Mouse (Mus musculus) neural tube, embryonic 11.5 days (tissue): ENCODE data around the gene Bpifb1. TPM values are rescaled to one million over a fixed set of nuclear protein-coding genes. Genes with fewer than 3 reads are reported as not detected.
A peak's percentile ranks its signal among the peaks of the same experiment; 100 is the strongest.

ENCODE experiments used
- ATAC-seq: fragments of 200-750 bp; cut with Nextera tagmentation; 2 replicates; pipeline ENCODE4 v1.8.0; 2017; ENCODE audit warnings: moderate number of reproducible peaks, mild to moderate bottlenecking, moderate TSS enrichment, moderate library complexity; ENCODE audit not compliant: insufficient read depth, low FRiP score, low TSS enrichment
- DNase-seq: peaks from one replicate; pipeline ENCODE4 v3.0.0-alpha.2; 2015; ENCODE audit warnings: low spot score
- H3K27ac ChIP-seq: fragments of 300-500 bp; sonication (generic); 2 replicates; pipeline ENCODE4 v1.5.1; 2014; ENCODE audit warnings: low read depth, mild to moderate bottlenecking, low read length
- H3K27me3 ChIP-seq: fragments of 300-500 bp; sonication (generic); 2 replicates; pipeline ENCODE4 v1.6.1; 2014; ENCODE audit warnings: mild to moderate bottlenecking, low read length, mixed read lengths; ENCODE audit not compliant: control insufficient read depth, insufficient read depth
- H3K36me3 ChIP-seq: fragments of 300-500 bp; sonication (generic); 2 replicates; pipeline ENCODE4 v1.6.1; 2014; ENCODE audit warnings: mild to moderate bottlenecking, low read length, moderate library complexity, mixed read lengths; ENCODE audit not compliant: control insufficient read depth, insufficient read depth
- H3K4me1 ChIP-seq: fragments of 300-500 bp; sonication (generic); 2 replicates; pipeline ENCODE4 v1.6.1; 2014; ENCODE audit warnings: low read length, mixed read lengths; ENCODE audit not compliant: control insufficient read depth, insufficient read depth
- H3K4me2 ChIP-seq: fragments of 300-500 bp; sonication (generic); 2 replicates; pipeline ENCODE4 v1.6.1; 2014; ENCODE audit warnings: low read depth, mild to moderate bottlenecking, moderate library complexity
- H3K4me3 ChIP-seq: fragments of 300-500 bp; sonication (generic); 2 replicates; pipeline ENCODE4 v1.5.1; 2014; ENCODE audit warnings: low read depth, low read length
- H3K9ac ChIP-seq: fragments of 300-500 bp; sonication (generic); 2 replicates; pipeline ENCODE4 v1.6.1; 2014; ENCODE audit warnings: mild to moderate bottlenecking, low read length
- H3K9me3 ChIP-seq: fragments of 300-500 bp; sonication (generic); 2 replicates; pipeline ENCODE4 v1.6.1; 2016; ENCODE audit warnings: low read length; ENCODE audit not compliant: control insufficient read depth
- whole genome bisulfite sequencing: fragments of 180-500 bp; shearing (Covaris S2); extraction: QIAGEN DNeasy Blood & Tissue Kit; methylation state at CpG from one replicate; pipeline ENCODE4 v1.1.7; 2014; 5-methylcytosine and 5-hydroxymethylcytosine counted together
- polyA plus RNA-seq: library from polyadenylated mRNA; unstranded; fragments of >200 nt; fragmentation: Nextera tagmentation; extraction: Ambion mirVana; gene quantifications from 2 replicates; pipeline ENCODE4 v1.2.1, GENCODE M21; 2014

The Bpifb1 gene
- not detected in 2 replicates for polyA plus RNA-seq

GRCm38 (mm10) chr2:154190546-154191258, at the start of gene Bpifb1:
Gene Bpifb1, plus strand, starts transcription at chr2:154190818.
- DNase-seq: no peak
- WGBS: 89% methylated on average over 11 of the region's 11 CpGs

GRCm38 (mm10) chr2:154142580-154142979, 48.0 kb upstream of the Bpifb1 start, which contains the start of gene Bpifa1:
Gene Bpifa1, plus strand, starts transcription at chr2:154142880.
- H3K4me2 ChIP-seq: no peak within 1 kb of the TSS
- DNase-seq (no peak), ATAC-seq (no peak)
- no peak within 1 kb of the TSS for H3K4me3 ChIP-seq
- no peaks in the 10 kb centered on the region for H3K27me3 ChIP-seq
- no peaks in the 10 kb centered on the region for H3K4me1 ChIP-seq
- H3K27ac ChIP-seq: no peak within 1 kb of the TSS
- H3K9ac ChIP-seq: no peak within 1 kb of the TSS
- no peaks in the 10 kb centered on the region for H3K9me3 ChIP-seq
- WGBS: 82% methylated on average over 4 of the region's 4 CpGs
- H3K36me3 ChIP-seq: no peaks in the 10 kb centered on the region

More at GRCm38 (mm10) chr2:154190546-154191258, at the start of gene Bpifb1:
- no peak for ATAC-seq
- Histone ChIP-seq H3K27me3 (no peaks in the 10 kb centered on the region), H3K9ac (no peak within 1 kb of the TSS), H3K9me3 (no peaks in the 10 kb centered on the region), H3K4me1 (no peaks in the 10 kb centered on the region), H3K27ac (no peak within 1 kb of the TSS), H3K4me3 (no peak within 1 kb of the TSS), H3K4me2 (no peak within 1 kb of the TSS), H3K36me3 (no peaks in the 10 kb centered on the region)

DNA sequence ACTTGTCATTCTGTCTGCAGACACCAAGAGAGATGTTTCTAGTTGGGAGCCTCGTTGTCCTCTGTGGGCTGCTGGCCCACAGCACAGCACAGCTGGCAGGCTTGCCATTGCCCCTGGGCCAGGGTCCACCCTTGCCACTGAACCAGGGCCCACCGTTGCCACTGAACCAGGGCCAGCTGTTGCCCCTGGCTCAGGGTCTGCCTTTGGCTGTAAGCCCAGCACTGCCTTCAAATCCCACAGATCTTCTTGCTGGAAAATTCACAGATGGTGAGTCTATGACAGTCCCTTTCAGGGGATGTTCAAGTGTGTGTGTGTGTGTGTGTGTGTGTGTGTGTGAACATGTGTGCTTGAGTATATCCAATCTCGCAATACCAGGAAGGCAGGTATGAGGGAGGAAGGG, 46.9 kb upstream of the Bpifb1 start:
- no peaks in the 10 kb centered on the region for H3K36me3 ChIP-seq
- no peak overlapping the region for H3K4me2 ChIP-seq
- DNase-seq (no peak), ATAC-seq (no peak)
- H3K4me1 ChIP-seq: no peaks in the 10 kb centered on the region
- no peak overlapping the region for H3K9ac ChIP-seq
- no peak overlapping the region for H3K4me3 ChIP-seq
- H3K27me3 ChIP-seq: no peaks in the 10 kb centered on the region
- H3K27ac ChIP-seq: no peak overlapping the region
- 80% methylated on average over 3 of the region's 3 CpGs for WGBS
- no peaks in the 10 kb centered on the region for H3K9me3 ChIP-seq

DNA sequence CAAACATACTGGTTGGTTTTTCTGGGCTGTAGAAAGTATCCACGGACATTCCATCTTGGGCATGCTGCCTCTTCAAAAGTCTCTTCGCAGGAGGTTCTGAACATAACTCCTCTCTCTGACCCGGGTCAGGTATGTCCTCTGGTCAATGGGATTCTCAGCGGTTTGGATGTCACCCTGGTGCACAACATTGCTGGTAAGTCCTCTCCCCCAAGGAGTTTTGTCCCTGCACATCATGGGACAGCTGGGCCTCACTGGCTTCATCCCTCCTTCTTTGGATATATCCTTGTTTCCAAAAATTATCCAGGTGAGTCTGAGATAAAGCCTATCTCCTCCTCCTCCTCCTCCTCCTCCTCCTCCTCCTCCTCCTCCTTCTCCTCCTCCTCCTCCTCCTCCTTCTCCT, 43.1 kb upstream of the Bpifb1 start:
- Histone ChIP-seq H3K27me3 (no peaks in the 10 kb centered on the region), H3K27ac (no peak overlapping the region), H3K9ac (no peak overlapping the region), H3K4me3 (no peak overlapping the region), H3K9me3 (no peaks in the 10 kb centered on the region), H3K4me2 (no peak overlapping the region), H3K36me3 (no peaks in the 10 kb centered on the region), H3K4me1 (no peaks in the 10 kb centered on the region)
- 77% methylated on average over 4 of the region's 4 CpGs for WGBS
- no peak for DNase-seq
- ATAC-seq: no peak

GRCm38 (mm10) chr2:154158433-154158832, 32.2 kb upstream of the Bpifb1 start:
- Histone ChIP-seq H3K9me3 (no peaks in the 10 kb centered on the region), H3K27ac (no peak overlapping the region), H3K4me3 (no peak overlapping the region), H3K4me2 (no peak overlapping the region), H3K27me3 (no peaks in the 10 kb centered on the region), H3K9ac (no peak overlapping the region), H3K4me1 (no peaks in the 10 kb centered on the region), H3K36me3 (no peaks in the 10 kb centered on the region)
- DNase-seq: peak; percentile 57
- no peak for ATAC-seq
- 44% methylated on average over 3 of the region's 3 CpGs for WGBS

GRCm38 (mm10) chr2:154162307-154162706, 28.3 kb upstream of the Bpifb1 start, which contains the start of gene Bpifa5:
Gene Bpifa5, plus strand, starts transcription at chr2:154162607.
- no peaks in the 10 kb centered on the region for H3K9me3 ChIP-seq
- no peaks in the 10 kb centered on the region for H3K36me3 ChIP-seq
- H3K4me3 ChIP-seq: no peak within 1 kb of the TSS
- no peak within 1 kb of the TSS for H3K9ac ChIP-seq
- DNase-seq (no peak), ATAC-seq (no peak)
- WGBS: 87% methylated on average over 8 of the region's 8 CpGs
- H3K27ac ChIP-seq: no peak within 1 kb of the TSS
- H3K27me3 ChIP-seq: no peaks in the 10 kb centered on the region
- H3K4me1 ChIP-seq: no peaks in the 10 kb centered on the region
- H3K4me2 ChIP-seq: no peak within 1 kb of the TSS

DNA sequence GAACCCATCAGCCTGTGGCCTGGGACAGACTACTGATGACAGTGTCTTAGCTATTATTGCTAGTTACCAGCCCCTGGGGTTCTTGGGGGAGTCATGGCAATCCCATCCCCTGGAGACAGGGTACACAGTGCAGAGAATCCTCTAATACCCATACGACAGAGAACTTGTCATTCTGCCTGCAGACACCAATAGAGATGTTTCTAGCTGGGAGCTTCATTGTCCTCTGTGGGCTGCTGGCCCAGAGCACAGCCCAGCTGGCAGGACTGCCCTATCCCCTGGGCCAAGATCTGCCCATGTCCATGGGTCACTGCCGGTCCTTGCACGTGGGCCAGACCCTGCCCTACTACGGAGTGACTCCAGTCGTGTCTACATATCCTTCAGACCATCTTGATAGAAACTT, 27.3 kb upstream of the Bpifb1 start:
- H3K4me2 ChIP-seq: no peak overlapping the region
- H3K9ac ChIP-seq: no peak overlapping the region
- 94% methylated on average over 5 of the region's 5 CpGs for WGBS
- H3K27me3 ChIP-seq: no peaks in the 10 kb centered on the region
- no peak for ATAC-seq
- H3K9me3 ChIP-seq: no peaks in the 10 kb centered on the region
- no peaks in the 10 kb centered on the region for H3K4me1 ChIP-seq
- no peak overlapping the region for H3K27ac ChIP-seq
- H3K4me3 ChIP-seq: no peak overlapping the region
- no peaks in the 10 kb centered on the region for H3K36me3 ChIP-seq
- no peak for DNase-seq

DNA sequence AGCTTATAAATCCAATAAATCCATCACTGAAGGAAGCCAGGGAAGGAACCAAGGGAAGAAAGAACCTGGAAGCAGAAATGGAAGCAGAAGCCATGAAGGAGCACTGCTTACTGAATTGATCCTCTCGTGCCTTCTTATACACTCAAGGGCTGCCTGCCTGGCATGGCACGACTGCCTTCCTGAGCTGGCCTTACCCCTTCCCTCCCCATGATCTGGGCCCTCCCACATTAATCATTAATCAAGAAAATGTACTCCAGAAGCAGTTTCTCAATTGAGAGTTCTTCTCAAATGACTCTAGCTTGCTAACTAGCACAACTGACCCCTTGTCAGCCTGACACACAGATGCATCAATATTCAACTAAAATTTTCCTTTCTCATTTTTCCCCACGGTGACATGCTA, 21.4 kb upstream of the Bpifb1 start:
- WGBS: 60% methylated on average over 3 of the region's 3 CpGs
- H3K4me3 ChIP-seq: no peak overlapping the region

GRCm38 (mm10) chr2:154171621-154172020, 19.0 kb upstream of the Bpifb1 start:
- no peak for ATAC-seq
- Histone ChIP-seq H3K4me3 (no peak overlapping the region), H3K9me3 (no peaks in the 10 kb centered on the region)

More for the DNA sequence above, 21.4 kb upstream of the Bpifb1 start:
- ATAC-seq (no peak), DNase-seq (no peak)
- Histone ChIP-seq H3K9ac (no peak overlapping the region), H3K4me2 (no peak overlapping the region), H3K4me1 (no peaks in the 10 kb centered on the region), H3K9me3 (no peaks in the 10 kb centered on the region), H3K27ac (no peak overlapping the region), H3K27me3 (no peaks in the 10 kb centered on the region), H3K36me3 (no peaks in the 10 kb centered on the region)

More at GRCm38 (mm10) chr2:154171621-154172020, 19.0 kb upstream of the Bpifb1 start:
- 68% methylated on average over 6 of the region's 6 CpGs for WGBS
- Histone ChIP-seq H3K27me3 (no peaks in the 10 kb centered on the region), H3K9ac (no peak overlapping the region), H3K4me1 (no peaks in the 10 kb centered on the region), H3K36me3 (no peaks in the 10 kb centered on the region), H3K27ac (no peak overlapping the region), H3K4me2 (no peak overlapping the region)
- no peak for DNase-seq
